Mouse (Mus musculus) lung, postnatal 0 days (tissue): Measurements from ENCODE around the gene Uspl1. TPM values are rescaled to one million over a fixed set of nuclear protein-coding genes. Genes with fewer than 3 reads are reported as not detected.

Source experiments
- ATAC-seq: fragments of 200-750 bp; cut with Nextera tagmentation; 2 replicates; pipeline ENCODE4 v1.8.0; 2017; ENCODE audit warnings: moderate library complexity
- DNase-seq: peaks from one replicate; pipeline ENCODE4 v3.0.0-alpha.2; 2016; ENCODE audit warnings: low spot score
- H3K27ac ChIP-seq: fragments of 300-500 bp; sonication (generic); 2 replicates; pipeline ENCODE4 v1.5.1; 2014; ENCODE audit warnings: antibody characterized with exemption, mild to moderate bottlenecking, low read length, mixed read lengths
- H3K27me3 ChIP-seq: fragments of 300-500 bp; sonication (generic); replicated peaks from 2 replicates; pipeline ENCODE4 v1.6.1; 2014; ENCODE audit warnings: low read length, mixed read lengths; ENCODE audit not compliant: insufficient read depth
- H3K36me3 ChIP-seq: fragments of 300-500 bp; sonication (generic); 2 replicates; pipeline ENCODE4 v1.6.1; 2014; ENCODE audit warnings: low read length, mixed read lengths; ENCODE audit not compliant: insufficient read depth
- H3K4me1 ChIP-seq: fragments of 300-500 bp; sonication (generic); 2 replicates; pipeline ENCODE4 v1.6.1; 2014; ENCODE audit warnings: antibody characterized with exemption, low read depth, low read length, mixed read lengths; ENCODE audit not compliant: insufficient read depth
- H3K4me2 ChIP-seq: fragments of 300-500 bp; sonication (generic); replicated peaks from 2 replicates; pipeline ENCODE4 v1.6.1; 2014; ENCODE audit warnings: low read depth, mild to moderate bottlenecking, low read length, moderate library complexity, mixed read lengths
- H3K4me3 ChIP-seq: fragments of 300-500 bp; sonication (generic); 2 replicates; pipeline ENCODE4 v1.5.1; 2014; ENCODE audit warnings: low read depth, low read length
- H3K9ac ChIP-seq: fragments of 300-500 bp; sonication (generic); replicated peaks from 2 replicates; pipeline ENCODE4 v1.6.1; 2014; ENCODE audit warnings: low read depth, mild to moderate bottlenecking
- H3K9me3 ChIP-seq: fragments of 300-500 bp; sonication (generic); 2 replicates; pipeline ENCODE4 v1.6.1; 2016; ENCODE audit warnings: low read length, mixed read lengths
- CTCF ChIP-seq: IDR thresholded peaks from 2 replicates; pipeline ENCODE4 v1.5.1; 2016; ENCODE audit warnings: antibody characterized with exemption, mild to moderate bottlenecking
- EP300 ChIP-seq: IDR thresholded peaks from 2 replicates; pipeline ENCODE4 v1.6.1; 2016; ENCODE audit warnings: antibody characterized with exemption, mild to moderate bottlenecking, control low read depth
- WGBS: fragments of 180-500 bp; shearing (Covaris S2); extraction: QIAGEN DNeasy Blood & Tissue Kit; methylation state at CpG from one replicate; pipeline ENCODE4 v1.1.7; 2014; 5-methylcytosine and 5-hydroxymethylcytosine counted together
- polyA plus RNA-seq: library from polyadenylated mRNA; unstranded; fragments of >200 nt; fragmentation: Nextera tagmentation; extraction: Ambion mirVana; gene quantifications from 2 replicates; pipeline ENCODE4 v1.2.1, GENCODE M21; 2015

Gene Uspl1
- polyA plus RNA-seq, 1 experiment from 2014 or later: 17.5 TPM

DNA sequence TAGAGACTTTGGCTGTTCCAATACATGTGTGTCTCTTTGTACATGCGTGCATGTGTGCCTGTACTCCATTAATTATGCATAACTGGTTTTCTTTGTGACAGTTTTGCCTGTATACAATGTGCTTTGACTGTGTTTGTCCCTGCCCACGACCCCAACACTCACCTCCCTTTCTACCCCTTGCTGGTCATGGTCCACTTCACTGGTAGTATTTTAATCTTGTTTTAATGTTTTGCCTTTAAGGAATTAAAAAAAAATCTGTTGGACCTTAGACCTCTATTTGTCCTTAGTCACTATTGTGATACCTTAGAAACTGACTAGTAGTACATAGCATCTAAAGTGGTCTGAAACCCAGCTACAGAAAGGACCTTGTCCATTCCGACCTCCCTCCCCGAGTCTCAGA, 26.9 kb downstream of the Uspl1 start:
- ATAC-seq: no peak
- no peaks in the 10 kb centered on the region for H3K9me3 ChIP-seq
- no peak for DNase-seq
- H3K4me1 ChIP-seq: no peaks in the 10 kb centered on the region
- WGBS: 92% methylated on average over 4 of the region's 4 CpGs
- TF ChIP-seq CTCF (no peak), EP300 (no peak)
- no peak overlapping the region for H3K4me3 ChIP-seq
- no peak overlapping the region for H3K27ac ChIP-seq
- no peak overlapping the region for H3K4me2 ChIP-seq
- H3K9ac ChIP-seq: no peak overlapping the region
- H3K36me3 ChIP-seq: peaks cover 34% of the 10 kb centered on the region; the same call in 1 of the 2 replicates
- H3K27me3 ChIP-seq: no peaks in the 10 kb centered on the region

DNA sequence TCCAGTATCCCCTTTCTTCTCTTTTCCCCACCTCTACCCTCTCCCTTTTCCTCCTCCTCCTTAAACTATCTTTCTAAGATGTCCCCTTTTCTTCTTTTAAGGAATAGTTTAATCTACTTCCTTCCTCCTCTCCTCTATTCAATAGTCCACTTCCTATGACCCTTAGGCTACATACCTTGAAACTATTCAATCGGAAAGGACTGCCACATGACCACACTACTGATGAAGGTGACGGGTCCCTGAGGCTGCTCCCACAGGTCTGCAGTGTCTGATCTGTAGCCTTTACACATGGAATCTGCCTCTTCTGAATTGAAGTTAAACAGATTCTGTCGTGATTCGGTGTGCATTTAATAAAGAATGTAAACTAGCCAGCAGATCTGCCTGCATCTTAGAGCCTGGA, 28.7 kb downstream of the Uspl1 start:
- Histone ChIP-seq H3K4me3 (no peak overlapping the region), H3K27me3 (no peaks in the 10 kb centered on the region), H3K4me1 (no peaks in the 10 kb centered on the region), H3K9me3 (no peaks in the 10 kb centered on the region), H3K27ac (no peak overlapping the region), H3K4me2 (no peak overlapping the region), H3K36me3 (peaks cover 42% of the 10 kb centered on the region; the same call in 1 of the 2 replicates), H3K9ac (no peak overlapping the region)
- TF ChIP-seq CTCF (no peak), EP300 (no peak)
- DNase-seq: no peak
- WGBS: 84% methylated on average over 4 of the region's 4 CpGs
- no peak for ATAC-seq

DNA sequence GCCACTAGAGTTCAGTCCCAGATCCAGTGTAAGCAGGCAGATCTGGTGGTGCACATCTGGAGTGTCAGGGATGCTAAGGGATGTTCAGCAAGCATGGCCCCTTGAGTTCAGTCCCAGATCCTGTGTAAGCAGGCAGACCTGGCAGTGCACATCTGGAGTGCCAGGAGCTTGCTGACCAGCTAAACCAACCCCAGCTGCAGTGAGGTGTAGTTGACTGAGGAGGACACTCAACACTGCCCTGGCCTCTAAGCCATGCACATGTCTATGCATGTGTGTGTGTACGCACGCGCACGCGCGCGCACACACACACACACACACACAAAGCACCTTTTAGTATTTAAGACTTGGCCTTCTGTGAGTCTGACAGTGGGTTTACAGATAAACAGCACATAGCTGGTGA, 31.4 kb downstream of the Uspl1 start:
- Histone ChIP-seq H3K4me3 (no peak overlapping the region), H3K4me2 (no peak overlapping the region), H3K36me3 (peaks cover 32% of the 10 kb centered on the region; the same call in 1 of the 2 replicates), H3K4me1 (no peaks in the 10 kb centered on the region), H3K27me3 (no peaks in the 10 kb centered on the region), H3K9me3 (no peaks in the 10 kb centered on the region), H3K27ac (no peak overlapping the region), H3K9ac (no peak overlapping the region)
- ATAC-seq (no peak), DNase-seq (no peak)
- TF ChIP-seq CTCF: no peak
- no peak for TF ChIP-seq EP300
- 97% methylated on average over 7 of the region's 7 CpGs for WGBS

DNA sequence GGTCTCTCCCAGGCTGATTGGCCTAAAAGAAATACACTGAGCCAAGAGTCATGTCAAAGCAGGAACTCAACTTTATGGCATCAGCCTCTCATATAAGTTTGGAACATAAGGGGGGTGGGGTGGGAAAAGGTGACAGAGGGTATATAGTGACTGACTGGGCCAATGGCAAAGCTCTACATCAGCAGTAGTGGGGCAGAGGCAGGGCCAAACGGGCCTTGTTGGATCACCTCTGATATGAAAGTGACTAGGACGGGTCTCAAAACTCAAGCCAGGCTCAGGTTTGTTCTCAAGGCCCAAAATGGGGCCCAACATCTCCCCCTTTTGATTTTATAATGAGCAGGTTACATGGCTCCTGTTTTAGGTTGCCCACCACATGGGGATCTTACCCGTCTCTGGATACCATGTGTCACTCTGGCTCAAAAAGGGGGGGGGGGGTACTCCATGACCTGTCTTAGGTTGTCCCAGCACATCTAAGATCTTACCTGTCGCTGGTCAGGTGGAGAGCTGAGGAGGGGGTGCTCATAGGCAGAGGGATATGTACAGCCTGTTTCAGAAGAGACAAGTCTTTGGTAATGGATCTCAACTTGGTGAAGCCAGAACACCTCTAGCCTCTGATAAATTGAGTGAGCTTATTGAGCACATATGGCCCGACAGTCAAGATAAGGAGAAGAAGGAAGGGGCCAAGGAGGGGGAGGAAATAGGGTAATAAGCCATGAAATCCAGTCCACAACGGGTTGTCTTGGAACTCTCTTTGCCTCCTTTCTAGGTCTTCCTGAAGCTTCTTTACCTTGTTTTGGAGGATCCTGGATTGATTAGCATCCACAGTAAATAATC, 33.6 kb downstream of the Uspl1 start:
- no peak for ATAC-seq
- Histone ChIP-seq H3K36me3 (peaks cover 26% of the 10 kb centered on the region; the same call in 1 of the 2 replicates), H3K4me2 (no peak overlapping the region), H3K9ac (no peak overlapping the region), H3K4me1 (no peaks in the 10 kb centered on the region), H3K27ac (no peak overlapping the region), H3K9me3 (no peaks in the 10 kb centered on the region), H3K4me3 (no peak overlapping the region), H3K27me3 (no peaks in the 10 kb centered on the region)
- no peak for DNase-seq
- TF ChIP-seq CTCF (no peak), EP300 (no peak)
- 84% methylated on average over 6 of the region's 6 CpGs for WGBS

DNA sequence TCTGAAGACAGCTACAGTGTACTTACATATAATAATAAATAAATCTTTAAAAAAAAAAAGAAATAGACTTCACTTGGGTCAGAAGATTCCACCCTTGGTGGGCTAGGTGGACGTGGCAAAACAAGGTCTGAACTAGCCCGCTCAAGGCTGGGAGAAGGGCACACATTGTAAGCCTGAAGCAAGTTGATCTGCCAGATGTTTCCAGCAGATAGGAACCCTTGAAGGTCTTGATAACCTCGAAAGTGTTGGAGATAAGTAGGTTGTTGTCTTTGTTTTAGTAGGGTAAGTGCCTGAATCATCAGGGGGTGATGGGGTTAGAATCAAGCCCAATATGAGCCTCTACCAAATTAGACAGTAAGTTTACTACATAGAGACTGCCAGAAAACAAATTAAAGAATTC, 35.3 kb downstream of the Uspl1 start:
- TF ChIP-seq EP300: no peak
- no peak for TF ChIP-seq CTCF
- H3K9ac ChIP-seq: no peak overlapping the region
- H3K9me3 ChIP-seq: no peaks in the 10 kb centered on the region
- no peaks in the 10 kb centered on the region; the same call in 1 of the 2 replicates for H3K4me1 ChIP-seq
- WGBS: 58% methylated on average over 3 of the region's 3 CpGs
- no peaks in the 10 kb centered on the region for H3K27me3 ChIP-seq
- peaks cover 16% of the 10 kb centered on the region; the same call in 1 of the 2 replicates for H3K36me3 ChIP-seq
- no peak overlapping the region for H3K27ac ChIP-seq
- ATAC-seq: no peak
- H3K4me3 ChIP-seq: no peak overlapping the region
- no peak for DNase-seq
- no peak overlapping the region for H3K4me2 ChIP-seq

DNA sequence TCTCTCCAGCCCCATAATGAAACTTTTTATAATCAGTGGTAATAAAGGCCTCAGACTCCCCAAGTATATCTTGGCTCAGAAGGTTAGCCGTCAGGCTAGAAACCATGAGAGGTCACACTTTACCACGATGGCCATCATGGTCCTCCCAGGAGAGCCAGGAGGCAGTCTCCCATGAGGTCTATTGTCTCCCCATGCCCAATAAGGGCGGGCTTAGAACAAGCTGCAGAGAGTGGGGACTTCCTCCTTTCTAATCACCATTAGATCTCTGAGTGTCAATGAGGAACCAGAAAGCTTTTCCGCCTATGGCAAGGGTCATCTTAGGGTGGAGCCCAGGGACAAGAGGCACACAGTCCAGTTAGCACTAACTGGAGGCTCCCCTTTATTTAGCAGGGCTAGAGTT, 37.2 kb downstream of the Uspl1 start:
- H3K4me2 ChIP-seq: no peak overlapping the region
- H3K4me1 ChIP-seq: no peaks in the 10 kb centered on the region; the same call in 1 of the 2 replicates
- H3K36me3 ChIP-seq: 0 out of 2 replicates have a peak, but pooled peaks cover 6% of the 10 kb centered on the region
- H3K27me3 ChIP-seq: no peaks in the 10 kb centered on the region
- H3K4me3 ChIP-seq: no peak overlapping the region
- ATAC-seq (no peak), DNase-seq (no peak)
- H3K27ac ChIP-seq: no peak overlapping the region
- H3K9ac ChIP-seq: no peak overlapping the region
- TF ChIP-seq EP300 (no peak), CTCF (no peak)
- WGBS: 82% methylated on average over 4 of the region's 4 CpGs
- H3K9me3 ChIP-seq: no peaks in the 10 kb centered on the region
